Mouse (Mus musculus) gastrocnemius, adult 2 months (tissue): Measurements from ENCODE around the gene Ttc39d. TPM values are rescaled to one million over a fixed set of nuclear protein-coding genes. Genes with fewer than 3 reads are reported as not detected.
A peak's percentile ranks its signal among the peaks of the same experiment; 100 is the strongest.
"Not testable (repeated sequence)": the region's sequence is repeated elsewhere in the genome, so short reads cannot be mapped to it uniquely, and the experiment has no call there.

Source experiments
- DNase-seq: peaks from one replicate; pipeline ENCODE4 v3.0.0; 2022
- H3K27ac ChIP-seq: fragments of 200-600 bp; 2 replicates; pipeline ENCODE4 v1.8.1; 2022; ENCODE audit warnings: mild to moderate bottlenecking
- H3K4me3 ChIP-seq: fragments of 200-600 bp; 2 replicates; pipeline ENCODE4 v1.8.1; 2022; ENCODE audit warnings: mild to moderate bottlenecking, moderate library complexity
- CTCF ChIP-seq: fragments of 200-600 bp; IDR thresholded peaks from 2 replicates; pipeline ENCODE4 v1.8.1; 2022; ENCODE audit warnings: antibody characterized with exemption, mild to moderate bottlenecking, moderate library complexity
- intact Hi-C: fragments of 180-260 bp; cut with DNase I; formaldehyde crosslinking; loops from one replicate; pipeline ENCODE4 v1.15.1; 2025
- total RNA-seq, 2 experiments: library from RNA; stranded (reverse); gene quantifications; 2 replicates each; pipeline ENCODE4 v1.2.3; 2021

The Ttc39d gene
- total RNA-seq, 2 experiments from 2014 or later, result not detected

DNA sequence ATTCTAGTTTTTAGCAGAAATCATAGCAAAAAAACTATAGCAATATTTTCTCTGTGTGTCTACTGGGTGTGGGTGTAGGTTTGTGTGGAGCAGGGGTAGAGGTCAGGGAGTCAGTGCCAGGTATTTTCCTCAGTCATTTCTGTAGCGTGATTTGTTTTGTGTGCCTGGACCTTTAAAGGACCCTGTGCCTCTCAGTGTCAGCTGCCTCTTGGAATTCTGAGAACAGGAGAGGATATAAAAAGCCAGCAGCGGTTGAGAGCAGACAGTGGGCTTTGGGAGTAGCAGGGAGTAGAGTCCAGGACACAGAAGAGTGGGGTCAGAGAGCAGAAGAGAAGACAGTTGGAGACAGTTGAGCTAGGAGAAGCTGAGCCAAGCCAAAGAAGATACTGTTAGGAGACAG lies 12.9 kb downstream of the Ttc39d start:
- TF ChIP-seq CTCF, result no peak
- intact Hi-C loops, result no loop called here
- Histone ChIP-seq H3K4me3 (no peak overlapping the region), H3K27ac (no peak overlapping the region)
- no peak for DNase-seq

DNA sequence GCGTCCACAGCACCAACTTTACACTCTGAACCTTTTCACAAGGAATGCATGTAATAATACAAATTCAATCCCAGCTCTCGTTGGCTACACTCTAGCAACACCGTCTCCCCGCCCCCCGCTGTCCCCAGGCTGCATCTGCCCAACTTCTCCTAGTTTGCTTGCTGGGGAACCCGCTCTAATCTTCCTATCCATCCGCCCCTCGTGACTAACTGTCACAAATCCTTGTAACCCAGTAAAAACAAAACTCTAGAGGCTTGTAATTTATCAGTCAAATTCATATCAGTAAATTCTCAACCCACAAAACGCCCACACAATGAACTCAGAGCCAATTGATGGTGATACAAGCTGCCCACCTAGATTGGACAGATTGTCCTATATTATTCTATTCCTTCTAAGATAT lies 13.9 kb downstream of the Ttc39d start:
- H3K27ac ChIP-seq, result no peak overlapping the region

DNA sequence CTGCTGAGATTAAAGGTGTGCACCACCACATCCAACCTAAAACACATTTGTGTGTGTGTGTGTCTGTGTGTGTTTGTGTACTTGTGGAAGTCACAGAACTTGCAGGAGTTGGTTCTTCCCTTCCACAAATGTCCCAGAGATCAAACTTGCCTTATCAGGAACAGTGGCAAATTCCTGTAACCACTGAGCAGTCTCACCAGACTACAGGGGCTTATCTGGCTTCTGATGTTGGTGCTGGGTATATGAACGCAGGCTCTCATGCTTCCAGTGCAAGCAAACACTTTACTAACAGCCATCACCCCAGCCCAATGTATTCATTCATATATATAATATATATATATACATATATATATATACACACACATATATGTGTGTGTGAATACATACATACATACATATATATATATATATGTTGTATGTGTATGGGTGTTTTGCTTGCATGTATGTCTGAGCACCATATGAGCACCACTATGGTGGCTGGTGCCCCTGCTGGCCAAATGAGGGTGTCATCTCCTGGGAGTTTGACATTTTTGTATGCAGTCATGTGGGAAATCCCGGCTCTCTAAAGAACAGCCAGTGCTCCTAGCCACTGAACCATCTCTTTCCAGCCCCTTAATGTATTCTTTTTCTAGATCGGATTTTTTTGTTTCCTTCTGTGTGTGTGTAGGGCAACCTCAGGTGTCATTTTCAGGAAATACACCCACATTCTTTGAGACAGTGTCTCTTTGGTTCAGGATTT lies 14.8 kb downstream of the Ttc39d start:
- Histone ChIP-seq H3K4me3 (no peak overlapping the region), H3K27ac (no peak overlapping the region)
- intact Hi-C loops, result no loop called here
- peak; percentile 15; the same call in 1 of the 2 replicates for TF ChIP-seq CTCF
- DNase-seq, result no peak

More for the DNA sequence above, 13.9 kb downstream of the Ttc39d start:
- no peak for TF ChIP-seq CTCF
- intact Hi-C loops, result no loop called here
- DNase-seq, result no peak
- no peak overlapping the region for H3K4me3 ChIP-seq

DNA sequence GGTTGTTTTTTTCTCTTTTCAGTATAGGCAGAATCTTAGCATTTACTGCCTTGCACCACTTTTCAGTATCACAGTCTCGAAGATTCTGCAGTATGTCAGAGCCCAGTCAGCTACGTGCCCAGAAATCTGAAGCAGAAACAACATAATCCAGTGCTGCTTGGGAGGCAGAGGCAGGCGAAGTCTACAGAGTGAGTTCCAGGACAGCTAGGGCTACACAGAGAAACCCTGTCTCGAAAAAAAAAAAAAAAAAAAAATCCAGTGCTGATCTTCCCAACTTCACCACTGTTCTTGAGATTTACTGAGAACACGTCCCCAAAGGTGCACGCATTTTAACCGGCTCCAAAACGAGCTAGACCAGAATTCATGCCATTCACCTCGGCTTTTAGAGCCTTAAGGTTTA lies 16.6 kb downstream of the Ttc39d start:
- no peak for TF ChIP-seq CTCF
- Histone ChIP-seq H3K4me3 (peak overlapping the region; percentile 79), H3K27ac (peak overlapping the region; percentile 90)
- no peak for DNase-seq
- intact Hi-C loops, result no loop called here

DNA sequence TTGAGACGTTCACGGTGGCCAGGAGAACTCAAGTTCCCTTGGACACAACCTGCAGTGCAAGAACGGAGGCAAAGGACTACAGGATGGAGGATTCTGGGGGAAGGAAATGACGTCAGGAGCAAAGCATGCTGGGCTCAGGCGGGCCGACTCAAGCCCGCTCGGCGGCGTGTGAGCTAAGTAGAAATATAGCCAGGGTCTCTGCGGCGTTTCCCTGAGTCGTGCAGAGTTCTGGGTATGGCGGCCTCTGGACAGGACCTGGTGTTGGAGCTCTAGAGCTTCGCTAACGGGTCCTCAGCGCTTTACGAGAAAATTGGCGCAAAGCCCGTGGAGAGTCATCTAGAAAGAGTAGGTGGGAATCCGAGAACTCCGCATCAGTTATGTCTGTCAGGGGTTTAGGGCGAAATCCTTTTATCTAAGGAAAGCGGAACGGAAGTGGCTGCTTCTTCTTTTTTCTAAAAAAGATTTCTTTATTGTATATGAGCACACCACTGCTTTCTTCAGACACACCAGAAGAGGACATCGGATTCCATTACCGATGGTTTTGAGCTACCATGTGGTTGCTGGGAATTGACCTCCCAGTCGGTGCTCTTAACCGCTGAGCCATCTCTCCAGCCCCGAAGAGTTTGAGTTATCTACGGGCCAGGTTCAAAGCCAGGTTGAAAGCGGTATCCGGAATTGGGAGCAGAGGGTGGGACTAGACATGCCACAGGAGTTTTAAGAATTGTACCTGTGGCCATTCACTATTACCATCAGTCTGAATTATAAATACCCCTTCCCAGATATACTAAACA lies 17.3 kb downstream of the Ttc39d start, which contains the start of gene Gemin6:
Gemin6 (plus strand) TSS at position 116 of the 791 bp plus-strand sequence.
- peak; percentile 85 for DNase-seq
- intact Hi-C loops, result no loop called here
- TF ChIP-seq CTCF, result 0 out of 2 replicates have a peak, but pooled peaks have one; percentile 3

DNA sequence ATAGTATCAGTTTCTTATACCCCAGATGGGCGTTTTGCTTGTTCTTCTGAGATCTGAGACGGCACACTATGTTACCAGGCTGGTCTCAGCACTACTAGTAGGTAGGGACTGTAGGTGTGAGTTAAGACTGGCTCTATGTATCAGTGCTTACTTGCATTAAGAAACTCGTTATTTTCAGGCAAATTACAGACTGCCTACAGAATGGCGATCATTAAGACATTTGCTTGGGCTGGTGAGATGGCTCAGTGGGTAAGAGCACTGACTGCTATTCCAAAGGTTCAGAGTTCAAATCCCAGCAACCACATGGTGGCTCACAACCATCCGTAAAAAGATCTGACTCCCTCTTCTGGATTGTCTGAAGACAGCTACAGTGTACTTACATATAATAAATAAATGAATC lies 17.9 kb downstream of the Ttc39d start:
- H3K27ac ChIP-seq, intact Hi-C loops, DNase-seq: not testable (repeated sequence)
- peak overlapping the region; percentile 79 for H3K4me3 ChIP-seq

More for the DNA sequence above, 17.3 kb downstream of the Ttc39d start, which contains the start of gene Gemin6:
- Histone ChIP-seq H3K27ac (peak within 1 kb of the TSS; percentile 90), H3K4me3 (peak within 1 kb of the TSS; percentile 79)

DNA sequence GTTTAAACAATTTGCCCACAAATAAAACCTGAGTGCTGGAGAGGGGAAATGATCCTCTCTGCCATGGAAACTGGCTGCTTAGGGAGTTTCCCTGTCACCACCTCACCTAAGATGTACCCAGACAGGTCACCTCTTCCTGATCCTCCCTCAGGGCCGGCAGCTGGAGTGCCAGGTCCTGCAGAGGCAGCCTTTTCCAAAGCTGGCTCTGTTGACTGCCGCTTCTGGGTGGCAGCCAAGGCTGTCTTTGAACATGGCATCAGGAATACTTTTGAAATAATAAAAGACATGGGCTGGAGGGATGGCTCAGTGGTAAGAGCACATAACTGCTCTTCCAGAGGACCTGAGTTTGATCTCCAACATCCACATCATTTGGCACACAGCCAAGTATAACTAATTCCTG lies 22.1 kb downstream of the Ttc39d start:
- no peak for TF ChIP-seq CTCF
- Histone ChIP-seq H3K27ac (no peak overlapping the region), H3K4me3 (no peak overlapping the region)
- intact Hi-C loops, result no loop called here
- peak; percentile 44 for DNase-seq

DNA sequence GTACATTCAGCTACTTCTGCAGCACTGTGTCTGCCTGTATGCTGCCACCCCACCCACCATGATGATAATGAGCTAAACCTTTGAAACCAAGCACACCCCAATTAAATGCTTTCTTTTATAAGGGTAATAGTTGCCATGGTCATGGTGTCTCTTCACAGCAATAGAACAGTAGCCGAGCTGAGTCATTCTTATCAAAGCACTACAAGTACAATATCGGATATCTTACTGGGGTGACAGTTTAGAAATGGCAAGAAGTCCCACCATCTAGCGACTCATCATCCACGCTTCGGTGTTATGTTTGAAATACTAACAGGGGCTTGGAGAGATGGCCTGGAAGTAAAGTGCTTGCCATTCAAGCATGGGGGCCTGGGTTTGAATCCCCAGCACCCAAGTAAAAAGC lies 26.6 kb downstream of the Ttc39d start:
- no peak overlapping the region for H3K4me3 ChIP-seq
- no peak overlapping the region for H3K27ac ChIP-seq
- no peak for TF ChIP-seq CTCF
- no peak for DNase-seq
- intact Hi-C loops, result loop anchor here (5.0 kb wide), 1 partner anchor 1527 kb away; no protein-coding TSS in a partner anchor

DNA sequence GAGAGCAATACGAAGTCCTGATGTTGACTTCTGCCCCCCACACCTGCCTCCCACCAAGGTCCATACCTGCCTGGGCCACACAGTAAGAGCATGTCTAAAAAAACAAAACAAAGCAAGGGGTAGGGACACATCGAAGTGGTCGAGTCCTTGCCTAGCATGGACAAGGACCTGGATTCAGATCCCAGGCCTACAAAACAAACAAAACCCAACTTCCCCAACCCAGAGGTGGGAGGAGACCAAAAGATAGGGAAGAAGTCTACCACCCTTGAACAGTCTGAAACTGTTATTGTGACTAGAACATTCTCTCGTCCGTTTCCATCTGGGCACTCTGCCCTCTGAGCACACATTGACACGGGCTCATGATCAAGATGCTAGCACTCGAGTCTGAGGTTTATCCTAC lies 27.1 kb downstream of the Ttc39d start:
- Histone ChIP-seq H3K27ac (no peak overlapping the region), H3K4me3 (no peak overlapping the region)
- intact Hi-C loops, result loop anchor here (5.0 kb wide), 1 partner anchor 1527 kb away; no protein-coding TSS in a partner anchor
- no peak for DNase-seq
- no peak for TF ChIP-seq CTCF

DNA sequence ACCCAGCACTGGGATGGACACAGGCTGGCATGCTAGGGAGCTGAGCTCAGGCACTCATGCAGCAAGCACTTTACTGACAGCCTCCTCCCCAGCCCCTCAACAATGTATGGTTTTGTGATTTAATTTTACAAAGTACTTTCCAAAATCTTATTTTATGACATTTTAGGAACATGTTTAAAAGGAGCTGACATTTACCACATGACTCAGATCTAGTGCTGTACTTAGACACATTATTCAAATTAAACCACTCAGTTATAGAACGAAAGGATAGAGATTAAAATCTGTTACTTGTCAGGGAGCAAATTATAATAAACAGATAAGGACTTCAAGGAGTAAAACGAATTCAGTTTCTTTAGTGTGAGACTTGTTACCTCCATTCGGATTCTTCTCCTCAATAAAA lies 28.2 kb downstream of the Ttc39d start:
- TF ChIP-seq CTCF, result no peak
- no peak for DNase-seq
- H3K27ac ChIP-seq, result no peak overlapping the region
- intact Hi-C loops, result no loop called here
- H3K4me3 ChIP-seq, result no peak overlapping the region

DNA sequence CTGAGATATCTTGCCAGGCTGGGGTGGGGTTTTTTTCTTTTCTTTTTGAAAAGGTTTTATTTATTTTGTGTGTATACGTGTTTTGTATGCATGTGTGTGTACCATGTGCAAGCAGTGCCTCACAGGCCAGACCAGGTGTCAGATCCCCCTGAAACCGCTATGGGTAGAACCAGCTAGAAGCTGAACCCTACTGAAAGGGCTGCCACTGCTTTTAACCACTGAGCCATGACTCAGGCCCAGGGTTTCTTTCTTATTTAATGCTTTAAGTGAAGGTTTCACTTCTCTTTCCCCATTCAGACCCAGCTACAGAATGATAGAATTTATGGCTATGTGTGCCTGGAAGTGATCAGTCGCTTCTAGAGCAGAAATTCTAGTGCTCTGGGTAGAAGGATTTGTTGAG lies 29.5 kb downstream of the Ttc39d start:
- Histone ChIP-seq H3K27ac (no peak overlapping the region), H3K4me3 (no peak overlapping the region)
- no peak for TF ChIP-seq CTCF
- intact Hi-C loops, result no loop called here
- DNase-seq, result no peak

DNA sequence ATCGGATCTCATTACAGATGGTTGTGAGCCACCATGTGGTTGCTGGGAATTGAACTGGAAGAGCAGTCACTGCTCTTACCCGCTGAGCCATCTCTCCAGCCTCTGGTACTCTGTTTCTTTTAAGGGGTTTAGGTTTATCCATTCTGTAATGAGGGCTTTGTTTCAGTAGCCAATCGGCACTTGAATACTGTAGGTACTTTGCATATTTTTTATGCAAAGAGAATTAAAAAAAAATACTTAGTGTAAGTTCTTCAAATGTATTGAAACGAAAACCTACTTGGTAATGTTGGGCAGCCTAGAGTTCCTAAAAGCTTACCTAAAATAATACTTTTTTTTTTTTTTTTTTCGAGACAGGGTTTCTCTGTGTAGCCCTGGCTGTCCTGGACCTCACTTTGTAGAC lies 30.2 kb downstream of the Ttc39d start:
- intact Hi-C loops, result no loop called here
- TF ChIP-seq CTCF, result no peak
- no peak for DNase-seq
- Histone ChIP-seq H3K27ac (no peak overlapping the region), H3K4me3 (no peak overlapping the region)

DNA sequence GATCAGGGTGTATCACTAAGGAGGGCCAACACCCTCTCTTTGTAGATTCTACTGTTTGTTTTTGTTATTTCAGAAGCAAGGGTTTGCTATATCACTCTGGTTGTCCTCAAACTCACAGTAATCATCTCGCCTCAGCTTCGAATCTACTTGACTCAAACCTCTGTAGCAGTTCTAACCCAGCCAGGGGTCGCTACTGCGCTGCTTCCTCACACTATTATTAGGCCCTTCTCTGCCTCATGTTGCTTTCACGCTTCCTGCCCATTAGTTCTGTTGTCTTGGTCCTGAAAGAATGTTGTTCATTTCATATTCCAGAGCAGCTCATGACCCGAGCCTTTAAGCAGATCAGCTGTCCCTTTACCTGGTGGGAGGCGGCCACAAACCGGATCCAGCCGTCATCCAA lies 34.3 kb downstream of the Ttc39d start:
- DNase-seq, result no peak
- TF ChIP-seq CTCF, result no peak
- intact Hi-C loops, result no loop called here
- no peak overlapping the region for H3K4me3 ChIP-seq
- H3K27ac ChIP-seq, result no peak overlapping the region
